Mouse (Mus musculus) right cerebral cortex, postnatal 14 days (tissue): Measurements from ENCODE around the gene Gm7534.
"Not testable (repeated sequence)": the region's sequence is repeated elsewhere in the genome, so short reads cannot be mapped to it uniquely, and the experiment has no call there.

Experiments
- DNase-seq: peaks from one replicate; pipeline ENCODE4 v3.0.0; 2022

The Gm7534 gene

DNA sequence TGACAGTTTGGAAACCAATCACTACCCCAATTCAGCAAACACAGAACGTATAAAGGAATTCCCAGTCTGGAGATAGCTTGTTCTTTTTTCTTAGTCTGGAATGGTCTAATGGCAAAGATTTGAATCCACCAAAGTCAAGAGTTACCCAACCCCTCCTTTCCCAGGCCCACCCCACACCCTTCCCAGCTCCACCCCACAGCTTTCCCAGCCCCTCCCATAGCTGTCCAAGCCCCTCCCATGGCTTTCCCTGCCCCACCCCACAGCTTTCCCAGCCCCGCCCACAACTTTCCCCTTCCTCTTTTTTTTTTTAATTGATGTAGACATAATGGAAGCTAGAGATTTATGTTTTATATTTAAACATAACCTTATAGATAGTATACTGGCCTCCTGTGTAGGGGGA lies 3.4 kb downstream of the Gm7534 start:
- no peak for DNase-seq

DNA sequence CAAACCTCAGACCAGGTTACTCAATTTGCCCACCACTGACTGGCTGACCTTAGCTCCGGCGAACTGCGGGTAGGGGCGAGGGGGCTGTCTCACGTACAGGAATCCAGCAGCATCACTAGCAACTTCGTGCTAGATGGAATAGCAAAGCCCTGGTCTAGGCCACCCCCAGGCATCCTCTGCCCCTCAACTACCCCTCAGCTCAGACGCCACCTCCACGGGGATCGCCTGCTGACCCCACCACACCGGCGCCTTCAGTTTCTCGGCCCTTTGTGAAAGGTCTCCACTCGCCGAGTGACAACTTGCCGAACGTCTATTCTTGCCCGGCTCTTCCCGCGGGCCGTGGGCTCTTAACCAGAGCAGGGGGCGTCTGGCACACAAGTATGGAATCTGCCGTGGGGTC lies 16.5 kb downstream of the Gm7534 start:
- no peak for DNase-seq

DNA sequence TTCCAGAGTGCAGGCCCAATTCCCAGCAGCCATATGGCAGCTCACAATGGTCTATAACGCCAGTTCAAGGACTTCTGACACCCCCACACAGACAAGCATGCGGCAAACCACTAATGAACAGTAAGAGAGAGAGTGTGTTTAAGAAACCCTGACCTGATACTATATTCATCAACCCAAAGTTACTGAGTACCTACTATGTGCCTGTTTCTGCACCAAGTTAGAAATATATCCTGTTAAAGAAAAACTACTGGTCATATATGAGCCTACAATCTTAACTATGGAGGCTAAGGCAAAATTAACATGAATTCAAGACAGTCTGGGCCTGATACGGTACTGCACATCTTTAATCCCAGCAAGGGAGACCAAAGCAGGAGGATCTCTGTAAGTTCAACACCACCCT lies 17.2 kb downstream of the Gm7534 start:
- no peak for DNase-seq

GRCm38 (mm10) chr4:134183711-134184110 lies 19.1 kb downstream of the Gm7534 start:
- no peak for DNase-seq

DNA sequence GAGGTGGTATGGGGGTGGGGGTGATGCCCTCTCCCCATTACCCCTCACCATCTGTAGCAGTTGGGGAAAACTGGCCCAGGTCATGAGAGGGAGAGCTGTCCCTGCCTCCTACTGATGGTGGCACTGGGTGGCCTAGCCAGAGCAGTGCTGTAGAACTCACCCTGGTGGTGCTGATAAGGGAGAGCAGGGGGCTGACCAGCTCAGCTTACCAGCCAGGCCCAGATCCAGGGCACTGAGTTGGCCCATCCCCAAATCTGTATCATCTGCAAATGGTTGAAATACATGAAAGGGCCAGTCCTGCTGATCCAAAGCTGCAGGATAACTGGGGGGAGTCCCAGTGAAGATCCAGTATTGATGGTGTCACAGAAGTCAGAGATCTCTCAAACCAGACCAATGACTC lies 21.0 kb downstream of the Gm7534 start:
- DNase-seq = no peak

DNA sequence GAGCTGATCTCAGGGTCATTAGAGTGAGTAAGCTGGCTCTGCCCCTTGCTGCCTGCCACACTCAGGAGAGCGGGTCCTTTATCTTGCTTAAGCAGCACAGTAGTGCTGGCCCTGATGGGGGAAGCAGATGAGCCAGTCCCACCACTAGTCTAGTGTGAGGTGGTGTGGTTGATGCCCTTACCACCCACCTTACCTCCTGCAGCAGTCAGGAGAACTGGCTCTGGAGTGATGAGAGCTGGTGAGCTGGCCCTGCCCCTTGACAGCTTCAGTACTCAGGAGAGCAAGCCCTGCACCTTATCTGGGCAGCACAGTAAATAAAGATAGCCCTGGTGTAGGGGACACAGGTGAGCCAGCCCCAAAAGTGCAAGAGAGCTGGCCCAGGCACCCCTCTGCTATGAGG lies 21.7 kb downstream of the Gm7534 start:
- DNase-seq = no peak

GRCm38 (mm10) chr4:134172391-134172790 lies 30.4 kb downstream of the Gm7534 start:
- peak; percentile 19 for DNase-seq

DNA sequence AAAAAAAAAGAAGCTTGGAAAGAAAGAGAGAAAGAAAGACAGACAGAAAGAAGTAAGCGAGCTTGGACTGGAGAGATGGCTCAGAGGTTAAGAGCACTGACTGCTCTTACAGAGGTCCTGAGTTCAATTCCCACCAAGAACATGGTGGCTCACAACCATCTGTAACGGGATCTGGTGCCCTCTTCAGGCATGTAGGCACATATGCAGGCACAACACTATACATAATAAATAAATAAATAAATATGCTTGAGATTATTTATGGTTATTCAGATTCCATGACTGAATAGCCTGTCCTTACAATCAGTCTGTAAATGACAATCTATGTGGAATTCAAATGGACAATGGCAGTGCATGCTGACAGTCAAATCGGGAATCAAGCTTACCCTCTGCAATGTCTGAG lies 35.9 kb downstream of the Gm7534 start:
- DNase-seq = no peak

- DNase-seq = no peak
These were observed 37.0 kb downstream of the Gm7534 start for GRCm38 (mm10) chr4:134165548-134166465.

GRCm38 (mm10) chr4:134165024-134165423 lies 37.8 kb downstream of the Gm7534 start:
- no peak for DNase-seq

GRCm38 (mm10) chr4:134164591-134164990 lies 38.2 kb downstream of the Gm7534 start:
- DNase-seq = no peak

DNA sequence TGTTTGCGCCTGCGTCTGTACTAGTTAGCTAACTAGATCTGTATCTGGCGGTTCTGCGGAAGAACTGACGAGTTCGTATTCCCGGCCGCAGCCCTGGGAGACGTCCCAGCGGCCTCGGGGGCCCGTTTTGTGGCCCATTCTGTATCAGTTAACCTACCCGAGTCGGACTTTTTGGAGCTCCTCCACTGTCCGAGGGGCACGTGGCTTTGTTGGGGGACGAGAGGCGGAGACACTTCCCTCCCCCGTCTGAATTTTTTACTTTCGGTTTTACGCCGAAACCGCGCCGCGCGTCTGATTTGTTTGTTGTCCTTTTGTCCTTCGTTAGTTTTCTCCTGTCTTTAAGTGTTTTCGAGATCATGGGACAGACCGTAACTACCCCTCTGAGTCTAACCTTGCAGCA lies 42.7 kb downstream of the Gm7534 start:
- DNase-seq = not testable (repeated sequence)

GRCm38 (mm10) chr4:134158774-134159173 lies 44.0 kb downstream of the Gm7534 start:
- no peak for DNase-seq

DNA sequence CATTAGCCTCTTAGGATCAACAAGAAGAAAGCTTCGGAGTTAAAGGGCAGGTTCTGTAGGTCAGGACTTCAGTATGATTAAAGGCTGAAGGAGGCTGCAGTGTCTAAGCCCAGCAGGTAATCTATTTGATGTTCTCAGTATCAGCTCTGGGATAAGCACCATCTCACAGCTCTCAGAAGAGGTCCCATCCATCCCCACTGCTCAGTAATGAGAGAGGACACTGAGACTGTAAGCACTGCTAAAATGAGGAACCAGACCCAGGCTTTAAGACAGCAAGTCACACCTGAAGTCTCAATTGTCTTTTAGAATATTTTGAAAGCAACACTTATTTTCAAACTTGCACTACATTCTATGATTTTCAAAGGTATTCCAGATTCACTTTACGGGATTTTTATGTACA lies 45.2 kb downstream of the Gm7534 start:
- DNase-seq = no peak

DNA sequence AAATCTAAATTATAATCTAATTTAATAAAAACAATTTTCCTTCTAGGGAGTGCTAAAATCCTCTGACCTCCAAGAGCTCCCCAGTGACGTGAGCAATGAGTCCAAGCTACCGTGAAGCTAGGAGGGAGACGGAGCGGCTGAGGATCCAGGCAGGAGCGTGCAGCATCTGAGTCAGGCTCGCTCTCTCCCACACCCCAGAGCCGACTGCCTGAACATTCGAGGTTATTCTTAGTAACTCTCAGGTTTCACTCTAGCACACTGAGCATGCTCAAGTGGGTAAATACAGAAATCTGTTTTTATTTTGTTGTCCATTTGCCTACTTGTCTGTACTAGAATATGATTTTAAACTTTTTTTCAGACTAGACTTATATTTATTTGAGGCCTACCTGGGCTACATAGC lies 46.1 kb downstream of the Gm7534 start:
- peak; percentile 26 for DNase-seq

DNA sequence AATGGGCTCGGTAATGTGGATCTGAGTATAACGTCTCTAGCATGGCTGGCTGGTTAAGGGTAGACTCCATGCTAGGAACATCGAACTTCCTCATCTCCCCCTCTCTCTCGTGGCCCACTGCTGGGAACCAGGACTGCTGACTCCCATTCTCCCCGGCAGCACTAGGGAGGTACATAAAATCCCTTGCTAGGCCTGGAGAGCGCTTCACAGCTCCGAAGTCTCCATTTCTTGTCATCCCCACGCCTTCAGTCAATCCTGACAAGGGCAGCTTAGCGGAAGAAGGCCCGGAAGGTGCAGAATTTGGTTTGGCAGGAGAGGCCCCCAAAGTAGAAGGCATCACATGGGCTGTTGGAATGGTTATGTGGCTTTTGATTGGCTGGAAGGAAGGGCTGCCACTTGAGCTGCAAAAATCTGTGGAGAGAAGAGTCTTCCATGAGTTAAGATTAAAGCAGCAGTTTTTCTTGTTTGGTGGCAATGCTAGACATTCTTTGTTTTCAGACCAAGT lies 46.8 kb downstream of the Gm7534 start:
- no peak for DNase-seq

DNA sequence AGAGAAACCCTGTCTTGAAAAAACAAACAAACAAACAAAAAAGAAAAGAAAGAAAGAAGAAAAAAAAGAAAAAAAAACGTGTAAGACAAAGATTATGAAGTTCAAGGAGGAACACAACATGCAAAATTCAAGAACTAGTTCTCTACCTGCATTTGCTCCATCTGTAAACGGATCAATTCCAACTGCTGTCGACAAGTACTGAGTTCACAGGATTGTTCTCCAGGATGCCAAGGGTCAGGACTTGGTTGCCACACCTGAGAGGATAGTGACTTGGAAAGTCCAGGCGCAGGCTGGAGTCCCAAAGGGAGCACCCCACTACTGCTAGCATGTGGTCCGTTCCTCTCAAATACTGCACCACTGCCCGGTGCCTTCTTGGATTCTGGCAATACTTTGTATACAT lies 47.3 kb downstream of the Gm7534 start:
- no peak for DNase-seq

DNA sequence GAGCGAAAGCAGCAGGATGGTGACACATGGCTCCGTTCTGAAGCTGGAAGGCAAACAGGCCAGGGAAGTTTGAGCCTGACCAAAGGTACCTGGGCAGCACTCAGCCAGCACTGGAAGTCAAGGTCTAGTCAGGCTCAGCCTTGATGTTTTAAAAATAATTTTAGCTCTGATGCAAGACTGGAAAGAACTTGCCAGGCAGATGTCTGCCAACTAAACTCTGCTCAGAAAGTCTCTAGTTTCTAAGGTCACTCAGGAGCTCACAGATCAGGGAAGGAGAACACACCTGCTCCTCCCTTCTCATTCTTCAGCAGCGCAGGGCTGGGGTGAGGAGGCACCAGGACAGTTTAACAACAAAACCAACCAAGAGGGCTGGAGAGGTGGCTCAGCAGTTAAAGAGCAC lies 48.5 kb downstream of the Gm7534 start:
- DNase-seq = no peak

- DNase-seq = no peak
These were observed 49.1 kb downstream of the Gm7534 start for GRCm38 (mm10) chr4:134153656-134154055.

DNA sequence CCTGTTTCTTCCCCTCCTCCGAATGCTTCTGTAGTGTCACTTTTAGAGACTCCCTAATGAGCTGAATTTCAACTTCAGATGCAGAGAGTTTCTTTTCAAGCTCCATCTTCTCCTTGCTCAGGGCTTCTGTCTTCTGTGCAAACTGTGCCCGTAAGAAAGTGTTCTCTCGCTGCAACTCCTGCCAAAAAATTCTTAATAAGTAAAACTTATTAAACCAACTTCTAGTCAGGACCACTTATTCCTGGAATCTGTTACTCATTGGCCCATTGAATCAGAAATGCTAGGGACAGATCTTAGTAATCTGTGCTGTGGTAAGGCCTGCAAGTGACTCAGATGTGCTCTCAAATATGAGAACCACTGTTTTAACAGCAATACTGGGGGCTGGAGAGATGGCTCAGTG lies 50.7 kb downstream of the Gm7534 start:
- DNase-seq = no peak

DNA sequence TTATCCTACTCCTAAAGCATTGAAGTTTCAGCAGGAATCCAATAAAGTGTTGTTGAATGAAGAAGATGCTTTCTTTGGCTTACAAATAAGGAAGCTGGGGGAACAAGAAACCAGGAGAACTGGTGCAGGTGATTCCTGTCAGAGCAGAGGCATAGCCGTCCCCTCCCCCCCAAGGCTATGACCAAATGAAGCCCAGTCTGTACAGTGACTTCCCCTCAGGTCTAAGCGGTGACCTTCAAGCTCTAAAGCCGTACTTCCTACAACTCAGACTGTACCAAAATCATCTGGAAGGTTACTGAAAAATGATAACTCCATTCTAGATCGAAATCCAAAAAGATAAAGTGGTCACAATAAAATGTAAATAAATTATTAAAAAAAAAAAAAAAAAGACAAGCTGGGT lies 53.4 kb downstream of the Gm7534 start:
- DNase-seq = no peak

DNA sequence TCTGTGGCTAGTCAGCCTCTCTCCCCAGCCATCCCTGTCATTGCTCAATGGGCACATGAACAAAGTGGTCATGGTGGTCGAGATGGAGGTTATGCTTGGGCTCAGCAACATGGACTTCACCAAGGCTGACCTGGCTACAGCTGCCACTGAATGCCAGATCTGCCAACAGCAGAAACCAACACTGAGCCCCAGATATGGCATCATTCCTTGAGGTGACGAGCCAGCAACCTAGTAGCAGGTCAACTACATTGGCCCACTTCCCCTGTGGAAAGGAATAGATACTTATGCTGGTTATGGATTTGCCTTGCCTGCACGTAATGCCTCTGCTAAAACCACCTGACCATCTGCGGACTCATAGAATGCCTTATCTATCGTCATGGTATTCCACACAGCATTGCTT lies 58.5 kb downstream of the Gm7534 start:
- DNase-seq = not testable (repeated sequence)
